Mouse (Mus musculus) stomach, embryonic 15.5 days (tissue): Measurements from ENCODE around the gene BC004004. TPM values are rescaled to one million over a fixed set of nuclear protein-coding genes. Genes with fewer than 3 reads are reported as not detected.
A peak's percentile ranks its signal among the peaks of the same experiment; 100 is the strongest.
"Not testable (repeated sequence)": the region's sequence is repeated elsewhere in the genome, so short reads cannot be mapped to it uniquely, and the experiment has no call there.

Source experiments
- ATAC-seq: fragments of 200-750 bp; cut with Nextera tagmentation; 2 replicates; pipeline ENCODE4 v1.8.0; 2017; ENCODE audit warnings: low read depth, moderate number of reproducible peaks, moderate TSS enrichment; ENCODE audit not compliant: insufficient read depth, low FRiP score
- H3K27ac ChIP-seq: fragments of 300-500 bp; sonication (generic); 2 replicates; pipeline ENCODE4 v1.5.1; 2015; ENCODE audit warnings: mild to moderate bottlenecking, inconsistent platforms
- H3K27me3 ChIP-seq: fragments of 300-500 bp; sonication (generic); replicated peaks from 2 replicates; pipeline ENCODE4 v1.6.1; 2015; ENCODE audit warnings: inconsistent platforms
- H3K36me3 ChIP-seq: fragments of 300-500 bp; sonication (generic); 2 replicates; pipeline ENCODE4 v1.6.1; 2015; ENCODE audit warnings: inconsistent platforms
- H3K4me1 ChIP-seq: fragments of 300-500 bp; sonication (generic); 2 replicates; pipeline ENCODE4 v1.6.1; 2015; ENCODE audit warnings: inconsistent platforms
- H3K4me2 ChIP-seq: fragments of 300-500 bp; sonication (generic); 2 replicates; pipeline ENCODE4 v1.6.1; 2015; ENCODE audit warnings: mild to moderate bottlenecking, inconsistent platforms
- H3K4me3 ChIP-seq: fragments of 300-500 bp; sonication (generic); replicated peaks from 2 replicates; pipeline ENCODE4 v1.5.1; 2015; ENCODE audit warnings: inconsistent platforms
- H3K9ac ChIP-seq: fragments of 300-500 bp; sonication (generic); 2 replicates; pipeline ENCODE4 v1.6.1; 2015; ENCODE audit warnings: inconsistent platforms
- H3K9me3 ChIP-seq: fragments of 300-500 bp; sonication (generic); 2 replicates; pipeline ENCODE4 v1.6.1; 2016; ENCODE audit warnings: inconsistent platforms
- WGBS: fragments of 180-500 bp; shearing (Covaris S2); methylation state at CpG from one replicate; pipeline ENCODE4 v1.1.7; 2015; 5-methylcytosine and 5-hydroxymethylcytosine counted together
- polyA plus RNA-seq: library from polyadenylated mRNA; unstranded; fragments of >200 nt; fragmentation: Nextera tagmentation; extraction: Ambion mirVana; gene quantifications from 2 replicates; pipeline ENCODE4 v1.2.1, GENCODE M21; 2015

Gene BC004004
- polyA plus RNA-seq, 1 experiment from 2014 or later, result 81.6 TPM

DNA sequence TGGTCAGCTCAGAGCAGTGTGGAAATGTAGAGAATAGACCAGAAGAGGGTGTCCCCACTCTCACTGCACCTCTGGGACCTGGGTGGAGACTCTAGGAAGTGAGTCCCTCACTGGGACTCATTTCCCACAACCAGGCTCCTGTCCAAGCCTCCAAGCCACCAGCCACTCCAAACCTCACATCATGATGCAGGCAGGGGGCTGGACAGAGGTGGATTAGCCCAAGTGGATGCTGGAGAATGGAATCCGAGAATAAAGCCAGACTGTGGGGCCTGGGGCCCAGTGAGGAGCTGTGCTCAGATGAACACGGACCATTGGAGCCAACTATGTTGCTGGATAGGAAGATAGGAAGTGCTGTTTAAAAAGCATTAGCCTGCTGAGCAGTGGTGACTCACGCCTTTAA is 48.3 kb downstream of the BC004004 start:
- no peaks in the 10 kb centered on the region; the same call in 1 of the 2 replicates for H3K4me1 ChIP-seq
- no peak overlapping the region for H3K9ac ChIP-seq
- no peak overlapping the region for H3K27ac ChIP-seq
- H3K36me3 ChIP-seq, result no peaks in the 10 kb centered on the region
- no peaks in the 10 kb centered on the region for H3K9me3 ChIP-seq
- no peak overlapping the region for H3K4me3 ChIP-seq
- WGBS, result 61% methylated on average over 3 of the region's 3 CpGs
- H3K4me2 ChIP-seq, result no peak overlapping the region
- H3K27me3 ChIP-seq, result peaks cover 12% of the 10 kb centered on the region
- no peak for ATAC-seq

DNA sequence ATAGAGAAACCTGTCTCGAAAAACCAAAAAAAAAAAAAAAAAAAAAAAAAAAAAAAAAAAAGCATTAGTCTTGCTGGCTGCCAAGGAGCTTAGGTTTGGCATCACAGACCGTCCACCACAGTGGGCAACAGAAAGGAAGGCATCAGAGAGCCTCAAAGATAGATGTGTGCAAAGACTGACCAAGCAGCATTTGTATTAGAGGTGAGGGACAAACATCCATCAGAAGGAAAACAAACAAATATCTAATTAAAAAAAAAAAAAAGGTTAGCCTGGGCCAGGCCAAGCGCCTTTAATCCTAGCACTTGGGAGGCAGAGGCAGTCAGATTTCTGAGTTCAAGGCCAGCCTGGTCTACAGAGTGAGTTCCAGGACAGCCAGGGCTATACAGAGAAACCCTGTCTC is 48.8 kb downstream of the BC004004 start, which contains the start of gene Pi16:
Pi16 (plus strand) TSS at position 301 of the 400 bp plus-strand sequence.
- not testable (repeated sequence) for H3K9me3 ChIP-seq, H3K36me3 ChIP-seq, H3K4me2 ChIP-seq, H3K9ac ChIP-seq, H3K4me1 ChIP-seq, H3K4me3 ChIP-seq, ATAC-seq, H3K27ac ChIP-seq
- 87% methylated on average over 3 of the region's 3 CpGs for WGBS
- peaks cover 17% of the 10 kb centered on the region for H3K27me3 ChIP-seq

GRCm38 (mm10) chr17:29318731-29319250 is 50.2 kb downstream of the BC004004 start:
- no peak for ATAC-seq
- H3K4me1 ChIP-seq, result peaks cover 8% of the 10 kb centered on the region
- no peaks in the 10 kb centered on the region for H3K9me3 ChIP-seq
- peaks cover 22% of the 10 kb centered on the region for H3K27me3 ChIP-seq
- H3K4me2 ChIP-seq, result no peak overlapping the region
- no peaks in the 10 kb centered on the region for H3K36me3 ChIP-seq
- 51% methylated on average over 6 of the region's 6 CpGs for WGBS
- no peak overlapping the region for H3K4me3 ChIP-seq
- no peak overlapping the region for H3K9ac ChIP-seq
- no peak overlapping the region for H3K27ac ChIP-seq

- 79% methylated on average over 7 of the region's 7 CpGs for WGBS
- Histone ChIP-seq H3K27ac (no peak overlapping the region), H3K27me3 (peaks cover 22% of the 10 kb centered on the region), H3K4me1 (peaks cover 8% of the 10 kb centered on the region), H3K4me3 (no peak overlapping the region), H3K9ac (no peak overlapping the region), H3K36me3 (no peaks in the 10 kb centered on the region), H3K4me2 (no peak overlapping the region), H3K9me3 (no peaks in the 10 kb centered on the region)
- no peak for ATAC-seq
These were observed 50.9 kb downstream of the BC004004 start for GRCm38 (mm10) chr17:29319476-29319875.

GRCm38 (mm10) chr17:29319881-29320639 is 51.5 kb downstream of the BC004004 start:
- Histone ChIP-seq H3K4me1 (peaks cover 8% of the 10 kb centered on the region), H3K27me3 (peaks cover 22% of the 10 kb centered on the region)
- WGBS, result 49% methylated on average over 8 of the region's 8 CpGs

DNA sequence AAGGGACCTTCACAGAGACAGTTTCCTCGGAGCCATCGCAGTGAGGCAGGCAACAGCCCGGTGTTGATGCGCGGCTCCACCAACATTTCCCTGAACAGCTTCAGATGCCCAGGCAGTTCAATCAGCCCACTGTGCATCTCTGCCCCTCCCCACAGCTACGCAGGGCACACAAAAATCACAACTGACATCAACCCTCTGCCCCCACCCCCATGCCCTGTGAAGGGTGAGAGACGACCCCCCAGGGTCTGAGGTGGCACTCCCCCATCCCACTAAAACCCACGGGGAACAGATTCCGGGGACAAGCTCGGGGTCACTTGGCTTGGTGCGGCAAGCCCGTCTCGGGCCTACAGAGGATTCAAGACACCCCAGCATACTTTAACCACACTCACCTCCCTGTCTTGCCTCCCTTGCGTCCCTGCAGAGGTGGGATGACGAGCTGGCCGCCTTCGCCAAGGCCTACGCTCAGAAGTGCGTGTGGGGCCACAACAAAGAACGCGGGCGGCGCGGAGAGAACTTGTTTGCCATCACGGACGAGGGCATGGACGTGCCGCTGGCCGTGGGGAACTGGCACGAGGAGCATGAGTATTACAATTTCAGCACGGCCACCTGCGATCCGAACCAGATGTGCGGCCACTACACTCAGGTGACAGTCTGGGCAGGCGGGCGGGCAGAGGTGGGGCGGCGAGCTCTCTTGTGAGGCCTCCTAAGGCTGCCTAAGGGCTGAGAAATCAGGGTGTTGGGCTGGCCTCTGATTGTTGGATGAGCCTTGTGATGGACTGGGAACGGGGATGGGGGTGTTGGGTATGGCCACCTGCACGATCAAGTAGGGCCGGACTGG is 53.4 kb downstream of the BC004004 start:
- no peak overlapping the region for H3K9ac ChIP-seq
- peaks cover 18% of the 10 kb centered on the region for H3K4me1 ChIP-seq
- peaks cover 22% of the 10 kb centered on the region for H3K27me3 ChIP-seq
- WGBS, result 32% methylated on average over 41 of the region's 41 CpGs
- peak overlapping the region; percentile 51 for H3K4me2 ChIP-seq
- no peaks in the 10 kb centered on the region for H3K9me3 ChIP-seq
- peak overlapping the region; percentile 18 for H3K4me3 ChIP-seq
- no peak overlapping the region for H3K27ac ChIP-seq
- peak; percentile 52 for ATAC-seq
- no peaks in the 10 kb centered on the region for H3K36me3 ChIP-seq

More at GRCm38 (mm10) chr17:29319881-29320639, 51.5 kb downstream of the BC004004 start:
- no peak overlapping the region for H3K9ac ChIP-seq
- H3K36me3 ChIP-seq, result no peaks in the 10 kb centered on the region
- H3K27ac ChIP-seq, result no peak overlapping the region
- no peak overlapping the region for H3K4me2 ChIP-seq
- no peak overlapping the region for H3K4me3 ChIP-seq
- ATAC-seq, result no peak
- no peaks in the 10 kb centered on the region for H3K9me3 ChIP-seq

- Histone ChIP-seq H3K9me3 (no peaks in the 10 kb centered on the region), H3K27ac (no peak overlapping the region), H3K27me3 (peaks cover 22% of the 10 kb centered on the region), H3K4me1 (peaks cover 21% of the 10 kb centered on the region), H3K36me3 (no peaks in the 10 kb centered on the region), H3K9ac (no peak overlapping the region), H3K4me3 (peak overlapping the region; percentile 18), H3K4me2 (peak overlapping the region; percentile 51)
- WGBS, result 19% methylated on average over 18 of the region's 18 CpGs
- peak; percentile 74 for ATAC-seq
These were observed 54.0 kb downstream of the BC004004 start for GRCm38 (mm10) chr17:29322603-29322962.

- no peaks in the 10 kb centered on the region for H3K36me3 ChIP-seq
- 85% methylated on average over 3 of the region's 3 CpGs for WGBS
- H3K9ac ChIP-seq, result no peak overlapping the region
- H3K27ac ChIP-seq, result no peak overlapping the region
- peaks cover 22% of the 10 kb centered on the region for H3K27me3 ChIP-seq
- H3K9me3 ChIP-seq, result no peaks in the 10 kb centered on the region
- H3K4me1 ChIP-seq, result peaks cover 21% of the 10 kb centered on the region
- ATAC-seq, result no peak
- H3K4me3 ChIP-seq, result no peak overlapping the region
- no peak overlapping the region for H3K4me2 ChIP-seq
These were observed 55.0 kb downstream of the BC004004 start for GRCm38 (mm10) chr17:29323625-29324024.

- Histone ChIP-seq H3K27ac (no peak overlapping the region), H3K4me3 (no peak overlapping the region), H3K9me3 (no peaks in the 10 kb centered on the region), H3K36me3 (no peaks in the 10 kb centered on the region), H3K27me3 (peaks cover 20% of the 10 kb centered on the region), H3K4me1 (peaks cover 21% of the 10 kb centered on the region), H3K4me2 (peak overlapping the region; percentile 53; the same call in 1 of the 2 replicates), H3K9ac (no peak overlapping the region)
- 73% methylated on average over 13 of the region's 13 CpGs for WGBS
- ATAC-seq, result no peak
These were observed 57.2 kb downstream of the BC004004 start for GRCm38 (mm10) chr17:29325831-29326230.

DNA sequence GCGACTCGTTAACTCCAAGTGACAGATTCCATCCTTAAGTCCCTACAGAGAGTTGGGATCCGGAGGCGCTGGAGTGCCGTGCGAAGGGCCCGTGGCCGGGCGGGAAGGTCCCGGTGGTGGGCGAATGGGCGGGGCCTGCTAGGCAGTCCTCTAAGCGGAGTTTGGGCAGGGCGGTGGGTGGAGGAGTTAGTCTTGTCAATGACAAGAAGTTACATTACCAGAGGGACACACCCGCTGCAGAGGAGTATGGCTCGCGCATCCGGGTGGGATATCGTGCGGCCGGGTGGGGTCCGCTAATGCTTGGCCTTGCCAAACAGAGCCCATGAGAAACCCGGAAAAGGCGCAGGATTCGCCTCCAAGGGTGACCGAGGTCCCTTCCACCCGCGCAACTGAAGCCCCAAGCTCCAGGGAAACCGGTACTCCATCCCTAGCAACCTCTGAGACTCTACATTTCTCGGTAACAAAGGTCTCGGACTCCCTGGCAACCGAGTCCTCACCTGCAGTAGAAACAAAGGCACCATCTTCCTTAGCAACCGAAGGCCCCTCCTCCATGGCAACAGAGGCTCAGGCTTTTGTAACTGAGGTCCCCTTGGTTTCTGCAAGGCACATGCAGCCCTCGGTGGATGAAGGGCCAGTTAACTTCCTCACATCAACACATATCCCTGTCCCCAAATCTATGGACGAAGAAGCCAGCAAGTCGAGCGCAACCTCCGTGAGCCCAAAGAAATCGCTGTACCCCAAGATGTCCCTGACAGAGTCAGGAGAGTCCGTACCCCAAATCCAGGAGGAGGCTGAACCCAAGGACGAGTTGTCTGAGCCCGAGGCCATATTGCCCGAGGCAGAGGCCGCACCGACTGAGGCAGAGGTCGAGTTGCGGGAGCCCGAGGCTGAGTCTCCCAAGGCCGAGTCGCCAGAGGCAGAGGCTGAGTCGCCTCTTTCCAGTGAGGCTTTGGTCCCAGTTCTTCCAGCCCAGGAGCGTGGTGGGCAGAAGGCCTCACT is 58.2 kb downstream of the BC004004 start:
- H3K9ac ChIP-seq, result no peak overlapping the region
- H3K4me1 ChIP-seq, result peaks cover 21% of the 10 kb centered on the region
- ATAC-seq, result no peak
- peaks cover 11% of the 10 kb centered on the region for H3K27me3 ChIP-seq
- peak overlapping the region; percentile 19 for H3K4me3 ChIP-seq
- no peaks in the 10 kb centered on the region for H3K9me3 ChIP-seq
- 25% methylated on average over 52 of the region's 52 CpGs for WGBS
- H3K4me2 ChIP-seq, result peak overlapping the region; percentile 53
- H3K36me3 ChIP-seq, result no peaks in the 10 kb centered on the region
- H3K27ac ChIP-seq, result no peak overlapping the region

DNA sequence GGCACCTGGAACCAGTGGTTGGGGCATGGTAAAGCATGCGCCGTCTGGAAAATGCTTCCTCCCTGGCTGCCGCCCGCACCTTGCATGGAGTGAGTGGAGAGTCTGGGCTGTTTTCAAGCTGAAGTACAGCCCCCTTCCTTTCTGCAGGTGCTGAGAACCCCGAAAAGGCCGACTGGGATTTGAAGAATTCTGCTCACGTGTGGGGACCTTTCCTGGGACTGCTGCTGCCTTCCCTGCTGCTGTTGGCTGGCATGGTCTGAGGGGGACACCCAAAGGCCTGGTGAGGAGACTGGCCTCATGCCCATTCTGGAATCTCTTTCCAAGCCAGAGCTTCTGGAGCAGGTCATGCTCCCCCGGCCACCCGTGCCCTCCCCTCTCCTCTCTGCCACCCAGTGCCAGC is 59.1 kb downstream of the BC004004 start:
- H3K4me2 ChIP-seq, result no peak overlapping the region
- no peak overlapping the region for H3K9ac ChIP-seq
- peaks cover 6% of the 10 kb centered on the region for H3K36me3 ChIP-seq
- H3K4me1 ChIP-seq, result peaks cover 15% of the 10 kb centered on the region
- WGBS, result 84% methylated on average over 9 of the region's 9 CpGs
- H3K4me3 ChIP-seq, result no peak overlapping the region
- H3K27ac ChIP-seq, result no peak overlapping the region
- H3K9me3 ChIP-seq, result no peaks in the 10 kb centered on the region
- peaks cover 3% of the 10 kb centered on the region; the same call in 1 of the 2 replicates for H3K27me3 ChIP-seq
- no peak for ATAC-seq
